Mouse (Mus musculus) MEL-GATA-1-ER (cell line): ENCODE measurements around the gene Atg2a.
"Not testable (repeated sequence)": the region's sequence is repeated elsewhere in the genome, so short reads cannot be mapped to it uniquely, and the experiment has no call there.

Experiments used
- DNase-seq: peaks from one replicate; pipeline ENCODE4 v3.0.0-alpha.2; 2012; ENCODE audit warnings: low read depth; ENCODE audit errors: extremely low read depth

The Atg2a gene

GRCm38 (mm10) chr19:6276426-6277421 is 35.3 kb downstream of the Atg2a start, which contains the start of gene Ehd1:
Gene Ehd1, plus strand, starts transcription at chr19:6276725.
- DNase-seq: peak; percentile 91

- peak; percentile 79 for DNase-seq
These were observed 36.4 kb downstream of the Atg2a start for GRCm38 (mm10) chr19:6277661-6278438.

- DNase-seq: no peak
These were observed 37.1 kb downstream of the Atg2a start for GRCm38 (mm10) chr19:6278439-6279073.

GRCm38 (mm10) chr19:6279481-6280144 is 38.1 kb downstream of the Atg2a start:
- DNase-seq: no peak

- DNase-seq: no peak
These were observed 39.1 kb downstream of the Atg2a start for GRCm38 (mm10) chr19:6280554-6280953.

GRCm38 (mm10) chr19:6281122-6282020 is 39.9 kb downstream of the Atg2a start:
- no peak for DNase-seq

GRCm38 (mm10) chr19:6283001-6283400 is 41.5 kb downstream of the Atg2a start:
- no peak for DNase-seq

GRCm38 (mm10) chr19:6284502-6284901 is 43.0 kb downstream of the Atg2a start:
- peak; percentile 87 for DNase-seq

GRCm38 (mm10) chr19:6285226-6285625 is 43.8 kb downstream of the Atg2a start:
- no peak for DNase-seq

- DNase-seq: no peak
These were observed 44.4 kb downstream of the Atg2a start for GRCm38 (mm10) chr19:6285632-6286433.

GRCm38 (mm10) chr19:6286434-6287401 is 45.2 kb downstream of the Atg2a start:
- DNase-seq: no peak

GRCm38 (mm10) chr19:6288236-6288894 is 46.9 kb downstream of the Atg2a start:
- DNase-seq: no peak

- no peak for DNase-seq
These were observed 48.3 kb downstream of the Atg2a start for GRCm38 (mm10) chr19:6289696-6290238.

GRCm38 (mm10) chr19:6290720-6291116 is 49.2 kb downstream of the Atg2a start:
- DNase-seq: not testable (repeated sequence)

GRCm38 (mm10) chr19:6291117-6291781 is 49.8 kb downstream of the Atg2a start:
- no peak for DNase-seq

GRCm38 (mm10) chr19:6292262-6292661 is 50.8 kb downstream of the Atg2a start:
- no peak for DNase-seq

- DNase-seq: no peak
These were observed 52.8 kb downstream of the Atg2a start for GRCm38 (mm10) chr19:6294301-6294700.
